Mouse (Mus musculus) embryo, embryonic 11 days (tissue): ENCODE results near the gene Xntrpc.
"Not testable (repeated sequence)": the region's sequence is repeated elsewhere in the genome, so short reads cannot be mapped to it uniquely, and the experiment has no call there.

Experiments
- DNase-seq: peaks from one replicate; pipeline ENCODE4 v3.0.0-alpha.2; 2015

The Xntrpc gene

GRCm38 (mm10) chr7:102065046-102065891, at the start of gene Xntrpc, which contains the start of the genes Rnf121 and Xndc1:
Gene Xntrpc, plus strand, starts transcription at chr7:102065713.
Gene Rnf121, minus strand, starts transcription at chr7:102065469.
Gene Xndc1, plus strand, starts transcription at chr7:102065511.
- DNase-seq: peak; percentile 96

GRCm38 (mm10) chr7:102016936-102017335, 48.6 kb upstream of the Xntrpc start:
- no peak for DNase-seq

- DNase-seq: no peak
Observed at GRCm38 (mm10) chr7:102017452-102017851, 48.1 kb upstream of the Xntrpc start.

- DNase-seq: no peak
Observed at GRCm38 (mm10) chr7:102018034-102018433, 47.5 kb upstream of the Xntrpc start.

- DNase-seq: no peak
Observed at GRCm38 (mm10) chr7:102018590-102018989, 46.9 kb upstream of the Xntrpc start, which contains the start of gene Il18bp. Gene Il18bp, minus strand, starts transcription at chr7:102018690.

- DNase-seq: no peak
Observed at GRCm38 (mm10) chr7:102019362-102019761, 46.2 kb upstream of the Xntrpc start.

- not testable (repeated sequence) for DNase-seq
Observed at GRCm38 (mm10) chr7:102020934-102021333, 44.6 kb upstream of the Xntrpc start.

GRCm38 (mm10) chr7:102023821-102024220, 41.7 kb upstream of the Xntrpc start:
- no peak for DNase-seq

GRCm38 (mm10) chr7:102025187-102026119, 40.1 kb upstream of the Xntrpc start:
- no peak for DNase-seq

- no peak for DNase-seq
Observed at GRCm38 (mm10) chr7:102034904-102035303, 30.6 kb upstream of the Xntrpc start.

- DNase-seq: no peak
Observed at GRCm38 (mm10) chr7:102035534-102035933, 30.0 kb upstream of the Xntrpc start.

GRCm38 (mm10) chr7:102037318-102037717, 28.2 kb upstream of the Xntrpc start:
- DNase-seq: no peak

- no peak for DNase-seq
Observed at GRCm38 (mm10) chr7:102042314-102042713, 23.2 kb upstream of the Xntrpc start.

- not testable (repeated sequence) for DNase-seq
Observed at GRCm38 (mm10) chr7:102048524-102048923, 17.0 kb upstream of the Xntrpc start.

- no peak for DNase-seq
Observed at GRCm38 (mm10) chr7:102061353-102061752, 4.2 kb upstream of the Xntrpc start.

- DNase-seq: no peak
Observed at GRCm38 (mm10) chr7:102062203-102062602, 3.3 kb upstream of the Xntrpc start.

- no peak for DNase-seq
Observed at GRCm38 (mm10) chr7:102063891-102064290, 1.6 kb upstream of the Xntrpc start.

GRCm38 (mm10) chr7:102064655-102065045, 863 bp upstream of the Xntrpc start:
- DNase-seq: peak; percentile 7

- peak; percentile 5 for DNase-seq
Observed at GRCm38 (mm10) chr7:102066363-102066762, 850 bp downstream of the Xntrpc start.

- DNase-seq: peak; percentile 32
Observed at GRCm38 (mm10) chr7:102076714-102077296, 11.3 kb downstream of the Xntrpc start.

GRCm38 (mm10) chr7:102078517-102078916, 13.0 kb downstream of the Xntrpc start:
- peak; percentile 24 for DNase-seq

- no peak for DNase-seq
Observed at GRCm38 (mm10) chr7:102080311-102080710, 14.8 kb downstream of the Xntrpc start.

- no peak for DNase-seq
Observed at GRCm38 (mm10) chr7:102081784-102082183, 16.3 kb downstream of the Xntrpc start.
